12 mouse cellular contexts compared by ENCODE assay signal in genomic region chr7:34722151-34722550, GRCm38 (mm10).
DNase-seq lines count a peak whose midpoint lies in the region; ATAC-seq and TF ChIP-seq lines count a peak whose summit lies in the region.
"Had no signal": no experiment of that assay in that cellular context is flagged by ENCODE, and none has a peak within 500 bp of the region (broad histone marks: within the 10 kb centered on the region; RNA-seq: fewer than 3 reads in every experiment).

No protein-coding gene starts in this region.

- no peaks in the 10 kb centered on the region for H3K9me3 ChIP-seq in forebrain, embryonic 10.5 days
- H3K9me3 ChIP-seq in forebrain, embryonic 15.5 days: no peaks in the 10 kb centered on the region
- 0 out of 2 replicates have a peak, but pooled peaks cover 6% of the 10 kb centered on the region for H3K9me3 ChIP-seq in hindbrain, embryonic 10.5 days
- H3K9me3 ChIP-seq in hindbrain, postnatal 0 days (ENCODE audit: low read length): 0 out of 2 replicates have a peak, but pooled peaks cover 3% of the 10 kb centered on the region
- no peaks in the 10 kb centered on the region for H3K9me3 ChIP-seq in midbrain, embryonic 12.5 days
- H3K9me3 ChIP-seq in midbrain, postnatal 0 days (ENCODE audit: low read length): no peaks in the 10 kb centered on the region
- H3K9me3 ChIP-seq in midbrain, embryonic 16.5 days (replicated peaks; ENCODE audit: control insufficient read depth, low read length, poor library complexity, severe bottlenecking): no peaks in the 10 kb centered on the region; the same call in 1 of the 2 replicates
- H3K9me3 ChIP-seq: megakaryocyte, embryonic 14.5 days had no signal

- peaks cover 8% of the 10 kb centered on the region for H3K27me3 ChIP-seq in forebrain, embryonic 10.5 days (ENCODE audit: poor library complexity, severe bottlenecking)
- H3K27me3 ChIP-seq in forebrain, embryonic 15.5 days: no peaks in the 10 kb centered on the region
- H3K27me3 ChIP-seq in hindbrain, embryonic 10.5 days (ENCODE audit: insufficient read depth, poor library complexity, severe bottlenecking): no peaks in the 10 kb centered on the region
- no peaks in the 10 kb centered on the region for H3K27me3 ChIP-seq in hindbrain, postnatal 0 days (ENCODE audit: insufficient read depth, low read length)
- peaks cover 5% of the 10 kb centered on the region; the same call in 1 of the 2 replicates for H3K27me3 ChIP-seq in midbrain, embryonic 12.5 days
- H3K27me3 ChIP-seq in midbrain, postnatal 0 days (ENCODE audit: insufficient read depth, low read length): no peaks in the 10 kb centered on the region
- H3K27me3 ChIP-seq in midbrain, embryonic 16.5 days (ENCODE audit: control insufficient read depth, insufficient read depth, low read depth, low read length): no peaks in the 10 kb centered on the region

- H3K4me3 ChIP-seq in forebrain, embryonic 10.5 days: no peak overlapping the region
- H3K4me3 ChIP-seq in forebrain, embryonic 15.5 days: no peak overlapping the region
- no peak overlapping the region for H3K4me3 ChIP-seq in hindbrain, embryonic 10.5 days
- H3K4me3 ChIP-seq in hindbrain, postnatal 0 days (ENCODE audit: low read length): no peak overlapping the region
- no peak overlapping the region for H3K4me3 ChIP-seq in midbrain, embryonic 12.5 days
- H3K4me3 ChIP-seq in midbrain, postnatal 0 days (ENCODE audit: low read depth, low read length): no peak overlapping the region
- no peak overlapping the region for H3K4me3 ChIP-seq in midbrain, embryonic 16.5 days (ENCODE audit: low read depth, low read length)
- H3K4me3 ChIP-seq: megakaryocyte, embryonic 14.5 days had no signal

- no peak overlapping the region for H3K9ac ChIP-seq in forebrain, embryonic 15.5 days (replicated peaks)
- no peak overlapping the region for H3K9ac ChIP-seq in hindbrain, postnatal 0 days (replicated peaks; ENCODE audit: low read length)
- no peak overlapping the region for H3K9ac ChIP-seq in midbrain, embryonic 12.5 days (replicated peaks)
- no peak overlapping the region for H3K9ac ChIP-seq in midbrain, postnatal 0 days (replicated peaks; ENCODE audit: low read length, poor library complexity, severe bottlenecking)
- no peak overlapping the region for H3K9ac ChIP-seq in midbrain, embryonic 16.5 days (ENCODE audit: low read depth, low read length)
- H3K9ac ChIP-seq: liver, embryonic 14.5 days had no signal

- H3K27ac ChIP-seq in forebrain, embryonic 10.5 days: peak overlapping the region; percentile 84
- H3K27ac ChIP-seq in forebrain, embryonic 15.5 days (replicated peaks): no peak overlapping the region
- peak overlapping the region; percentile 83 for H3K27ac ChIP-seq in hindbrain, embryonic 10.5 days
- no peak overlapping the region for H3K27ac ChIP-seq in hindbrain, postnatal 0 days
- peak overlapping the region; percentile 54; the same call in 1 of the 2 replicates for H3K27ac ChIP-seq in midbrain, embryonic 12.5 days (replicated peaks)
- H3K27ac ChIP-seq in midbrain, postnatal 0 days (ENCODE audit: low read depth, low read length): no peak overlapping the region
- peak overlapping the region; percentile 55 for H3K27ac ChIP-seq in midbrain, embryonic 16.5 days (ENCODE audit: low read length)
- H3K27ac ChIP-seq: liver, embryonic 14.5 days had no signal

- 53% methylated on average over 8 of the region's 8 CpGs for WGBS in forebrain, embryonic 10.5 days
- WGBS in forebrain, embryonic 15.5 days: 33% methylated on average over 8 of the region's 8 CpGs
- 50% methylated on average over 8 of the region's 8 CpGs for WGBS in hindbrain, embryonic 10.5 days
- 42% methylated on average over 8 of the region's 8 CpGs for WGBS in hindbrain, postnatal 0 days
- 47% methylated on average over 8 of the region's 8 CpGs for WGBS in midbrain, embryonic 12.5 days
- WGBS in midbrain, postnatal 0 days: 53% methylated on average over 8 of the region's 8 CpGs
- 45% methylated on average over 8 of the region's 8 CpGs for WGBS in midbrain, embryonic 16.5 days

- no peaks in the 10 kb centered on the region for H3K36me3 ChIP-seq in forebrain, embryonic 10.5 days (replicated peaks)
- H3K36me3 ChIP-seq in forebrain, embryonic 15.5 days: no peaks in the 10 kb centered on the region
- no peaks in the 10 kb centered on the region for H3K36me3 ChIP-seq in hindbrain, embryonic 10.5 days
- no peaks in the 10 kb centered on the region for H3K36me3 ChIP-seq in hindbrain, postnatal 0 days (ENCODE audit: insufficient read depth, low read length)
- no peaks in the 10 kb centered on the region for H3K36me3 ChIP-seq in midbrain, embryonic 12.5 days
- no peaks in the 10 kb centered on the region for H3K36me3 ChIP-seq in midbrain, postnatal 0 days (ENCODE audit: insufficient read depth, low read length)
- no peaks in the 10 kb centered on the region for H3K36me3 ChIP-seq in midbrain, embryonic 16.5 days (ENCODE audit: control insufficient read depth, insufficient read depth, low read length)

- no peak for DNase-seq in forebrain, embryonic 10.5 days (ENCODE audit: extremely low spot score, low spot score)
- DNase-seq in hindbrain, embryonic 10.5 days (ENCODE audit: low spot score): no peak
- DNase-seq in hindbrain, postnatal 0 days (ENCODE audit: low spot score): no peak
- no peak for DNase-seq in midbrain, postnatal 0 days (ENCODE audit: low spot score)
- DNase-seq in left cerebral cortex, adult 18-20 months (ENCODE audit: low spot score in 2 of 2): no peak
- DNase-seq: gastrocnemius, postnatal 36 days; right cerebral cortex, postnatal 14 days had no signal

- TF ChIP-seq CTCF in hindbrain, postnatal 0 days (IDR thresholded peaks at IDR 0.05; ENCODE audit: low read depth): no peak
- TF ChIP-seq CTCF in midbrain, postnatal 0 days (IDR thresholded peaks at IDR 0.05): no peak

- no peak for ATAC-seq in forebrain, embryonic 15.5 days (replicated peaks)
- no peak for ATAC-seq in hindbrain, postnatal 0 days
- ATAC-seq in midbrain, embryonic 12.5 days (ENCODE audit: low FRiP score, low read depth): no peak
- ATAC-seq in midbrain, postnatal 0 days (ENCODE audit: low FRiP score): no peak
- no peak for ATAC-seq in midbrain, embryonic 16.5 days

- peaks cover 48% of the 10 kb centered on the region for H3K4me1 ChIP-seq in forebrain, embryonic 10.5 days
- peaks cover 18% of the 10 kb centered on the region for H3K4me1 ChIP-seq in forebrain, embryonic 15.5 days
- H3K4me1 ChIP-seq in hindbrain, embryonic 10.5 days (replicated peaks): peaks cover 55% of the 10 kb centered on the region
- H3K4me1 ChIP-seq in hindbrain, postnatal 0 days (ENCODE audit: insufficient read depth, low read length): peaks cover 12% of the 10 kb centered on the region
- H3K4me1 ChIP-seq in midbrain, embryonic 12.5 days: peaks cover 39% of the 10 kb centered on the region
- H3K4me1 ChIP-seq in midbrain, postnatal 0 days (ENCODE audit: insufficient read depth, low read length): peaks cover 13% of the 10 kb centered on the region
- peaks cover 35% of the 10 kb centered on the region for H3K4me1 ChIP-seq in midbrain, embryonic 16.5 days (ENCODE audit: control insufficient read depth, insufficient read depth, low read length)
- H3K4me1 ChIP-seq: megakaryocyte, embryonic 14.5 days had no signal

- H3K4me2 ChIP-seq in forebrain, embryonic 15.5 days (replicated peaks): no peak overlapping the region
- H3K4me2 ChIP-seq in hindbrain, postnatal 0 days (ENCODE audit: low read depth, low read length): no peak overlapping the region
- no peak overlapping the region for H3K4me2 ChIP-seq in midbrain, embryonic 12.5 days (replicated peaks)
- no peak overlapping the region for H3K4me2 ChIP-seq in midbrain, postnatal 0 days (ENCODE audit: low read depth, low read length, poor library complexity, severe bottlenecking)
- H3K4me2 ChIP-seq in midbrain, embryonic 16.5 days (ENCODE audit: low read length): no peak overlapping the region

Comparison
In these comparisons a context has a peak if more than half of its experiments do, and no peak if none do; other contexts are left out.
1. H3K27ac ChIP-seq: peak in forebrain, embryonic 10.5 days (single experiment), hindbrain, embryonic 10.5 days (single experiment), midbrain, embryonic 12.5 days (single experiment) and midbrain, embryonic 16.5 days (single experiment); none in forebrain, embryonic 15.5 days (single experiment), hindbrain, postnatal 0 days (single experiment) and midbrain, postnatal 0 days (single experiment).